Mouse (Mus musculus): ENCODE measurements around the gene Rbm28. TPM values are rescaled to one million over a fixed set of nuclear protein-coding genes. Genes with fewer than 3 reads are reported as not detected.
A peak's percentile ranks its signal among the peaks of the same experiment; 100 is the strongest.

Gene Rbm28
- polyA plus RNA-seq, 1 experiment from 2014 or later = 74.8 TPM

- Histone ChIP-seq H3K9me3 (ENCODE audit: control insufficient read depth, low read length) (no peaks in the 10 kb centered on the region), H3K4me1 (replicated peaks; ENCODE audit: control insufficient read depth, insufficient read depth, low read length) (no peaks in the 10 kb centered on the region), H3K4me2 (ENCODE audit: low read depth, low read length, severe bottlenecking) (no peak overlapping the region), H3K27me3 (ENCODE audit: control insufficient read depth, insufficient read depth, low read length) (no peaks in the 10 kb centered on the region), H3K4me3 (ENCODE audit: low read depth, low read length) (no peak overlapping the region), H3K9ac (ENCODE audit: low read length) (no peak overlapping the region), H3K36me3 (ENCODE audit: control insufficient read depth, insufficient read depth, low read length) (no peaks in the 10 kb centered on the region; the same call in 1 of the 2 replicates), H3K27ac (ENCODE audit: low read depth, low read length) (no peak overlapping the region)
- DNase-seq (ENCODE audit: low spot score) (peak; percentile 76), ATAC-seq (replicated peaks; ENCODE audit: low FRiP score) (no peak)
- 43% methylated on average over 5 of the region's 5 CpGs for WGBS
These were observed 21.2 kb downstream of the Rbm28 start for GRCm38 (mm10) chr6:29143608-29144007.

DNA sequence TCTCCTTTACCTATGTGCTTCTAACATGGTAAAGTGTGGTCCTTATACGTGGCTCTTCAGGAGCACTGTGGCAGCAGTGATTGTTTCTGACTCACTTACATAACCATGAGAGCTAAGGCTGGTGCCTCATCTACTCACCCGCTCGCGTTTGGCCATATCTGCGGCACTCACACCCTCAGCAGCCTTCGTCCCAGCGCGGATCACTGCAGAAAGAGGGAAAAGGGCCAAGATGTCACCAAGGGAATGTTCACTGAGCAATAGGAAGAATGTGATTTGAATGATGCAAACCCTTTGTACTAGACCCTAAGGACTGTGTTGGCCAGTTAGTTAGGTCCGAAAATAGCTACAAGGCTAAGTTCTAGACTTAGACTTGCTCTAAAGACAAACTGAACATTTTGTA lies 27.4 kb downstream of the Rbm28 start:
- Histone ChIP-seq H3K4me3 (ENCODE audit: low read depth, low read length) (no peak overlapping the region), H3K9ac (ENCODE audit: low read length) (no peak overlapping the region), H3K36me3 (ENCODE audit: control insufficient read depth, insufficient read depth, low read length) (peaks cover 2% of the 10 kb centered on the region; the same call in 1 of the 2 replicates), H3K27ac (ENCODE audit: low read depth, low read length) (no peak overlapping the region), H3K27me3 (ENCODE audit: control insufficient read depth, insufficient read depth, low read length) (no peaks in the 10 kb centered on the region), H3K9me3 (ENCODE audit: control insufficient read depth, low read length) (no peaks in the 10 kb centered on the region), H3K4me2 (ENCODE audit: low read depth, low read length, severe bottlenecking) (no peak overlapping the region), H3K4me1 (replicated peaks; ENCODE audit: control insufficient read depth, insufficient read depth, low read length) (no peaks in the 10 kb centered on the region)
- ATAC-seq (replicated peaks; ENCODE audit: low FRiP score) = no peak
- no peak for DNase-seq (ENCODE audit: low spot score)
- WGBS = 96% methylated on average over 9 of the region's 9 CpGs

- H3K4me3 ChIP-seq (ENCODE audit: low read depth, low read length) = no peak overlapping the region
These were observed 31.7 kb downstream of the Rbm28 start for GRCm38 (mm10) chr6:29133100-29133499.

DNA sequence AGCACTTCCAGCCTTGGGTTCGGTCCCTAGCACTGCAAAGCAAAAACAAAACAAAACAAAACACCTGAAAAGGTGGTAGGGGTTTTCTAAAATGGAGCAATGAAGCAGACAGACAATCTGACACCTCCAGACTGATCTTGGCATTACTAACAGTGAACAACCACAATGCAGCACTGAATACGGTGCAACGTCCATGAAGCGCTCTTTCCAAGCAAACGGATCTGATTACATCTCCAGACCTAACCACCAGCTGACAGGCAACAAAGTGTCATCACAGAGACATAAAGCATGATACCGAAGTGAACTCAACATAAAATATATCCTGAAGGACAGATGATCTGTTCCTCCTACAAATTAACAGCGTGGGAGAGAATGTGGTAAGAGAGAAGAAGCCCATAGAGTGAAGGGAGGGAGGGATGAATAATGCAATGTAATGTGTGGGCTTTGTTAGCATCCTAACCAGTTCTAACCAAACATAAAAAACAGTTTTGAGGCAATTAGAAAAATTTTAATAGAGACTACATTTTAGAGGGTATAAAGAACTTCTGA lies 37.9 kb downstream of the Rbm28 start:
- no peak for ATAC-seq (replicated peaks; ENCODE audit: low FRiP score)

More at GRCm38 (mm10) chr6:29133100-29133499, 31.7 kb downstream of the Rbm28 start:
- Histone ChIP-seq H3K27ac (ENCODE audit: low read depth, low read length) (no peak overlapping the region), H3K4me2 (ENCODE audit: low read depth, low read length, severe bottlenecking) (no peak overlapping the region), H3K9ac (ENCODE audit: low read length) (no peak overlapping the region), H3K27me3 (ENCODE audit: control insufficient read depth, insufficient read depth, low read length) (no peaks in the 10 kb centered on the region), H3K9me3 (ENCODE audit: control insufficient read depth, low read length) (no peaks in the 10 kb centered on the region), H3K36me3 (ENCODE audit: control insufficient read depth, insufficient read depth, low read length) (peaks cover 2% of the 10 kb centered on the region; the same call in 1 of the 2 replicates), H3K4me1 (replicated peaks; ENCODE audit: control insufficient read depth, insufficient read depth, low read length) (no peaks in the 10 kb centered on the region)
- DNase-seq (ENCODE audit: low spot score) (no peak), ATAC-seq (replicated peaks; ENCODE audit: low FRiP score) (no peak)
- WGBS = 91% methylated on average over 9 of the region's 9 CpGs

DNA sequence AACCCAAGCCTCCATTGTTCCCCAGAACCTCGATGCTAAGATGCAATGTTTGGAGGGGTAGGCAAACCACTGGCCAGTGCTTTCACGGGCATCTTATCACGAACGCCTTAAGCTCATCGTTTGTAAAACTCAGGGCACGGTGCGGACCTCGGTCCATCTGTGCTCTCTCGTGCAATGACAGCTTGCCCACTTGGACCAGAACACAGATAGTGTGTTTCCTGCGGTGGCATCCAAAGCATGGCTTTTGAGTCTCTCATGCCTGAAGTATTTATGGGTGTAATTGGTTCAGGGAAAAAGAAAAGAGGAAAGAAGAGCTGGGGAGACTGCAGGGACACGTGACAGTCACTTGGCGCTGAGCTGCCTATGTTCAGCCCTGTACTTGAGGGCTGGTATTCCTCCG lies 44.8 kb downstream of the Rbm28 start:
- no peak for ATAC-seq (replicated peaks; ENCODE audit: low FRiP score)
- Histone ChIP-seq H3K9me3 (ENCODE audit: control insufficient read depth, low read length) (no peaks in the 10 kb centered on the region), H3K4me2 (ENCODE audit: low read depth, low read length, severe bottlenecking) (no peak overlapping the region), H3K27me3 (ENCODE audit: control insufficient read depth, insufficient read depth, low read length) (no peaks in the 10 kb centered on the region), H3K9ac (ENCODE audit: low read length) (no peak overlapping the region), H3K4me3 (ENCODE audit: low read depth, low read length) (no peak overlapping the region), H3K36me3 (ENCODE audit: control insufficient read depth, insufficient read depth, low read length) (no peaks in the 10 kb centered on the region; the same call in 1 of the 2 replicates), H3K27ac (ENCODE audit: low read depth, low read length) (no peak overlapping the region), H3K4me1 (replicated peaks; ENCODE audit: control insufficient read depth, insufficient read depth, low read length) (no peaks in the 10 kb centered on the region)
- WGBS = 90% methylated on average over 13 of the region's 13 CpGs
- DNase-seq (ENCODE audit: low spot score) = no peak

More for the DNA sequence above, 37.9 kb downstream of the Rbm28 start:
- H3K36me3 ChIP-seq (ENCODE audit: control insufficient read depth, insufficient read depth, low read length) = no peaks in the 10 kb centered on the region; the same call in 1 of the 2 replicates
- no peak for DNase-seq (ENCODE audit: low spot score)
- H3K4me2 ChIP-seq (ENCODE audit: low read depth, low read length, severe bottlenecking) = no peak overlapping the region
- no peak overlapping the region for H3K4me3 ChIP-seq (ENCODE audit: low read depth, low read length)
- no peak overlapping the region for H3K9ac ChIP-seq (ENCODE audit: low read length)
- 95% methylated on average over 7 of the region's 7 CpGs for WGBS
- no peaks in the 10 kb centered on the region for H3K9me3 ChIP-seq (ENCODE audit: control insufficient read depth, low read length)
- H3K4me1 ChIP-seq (replicated peaks; ENCODE audit: control insufficient read depth, insufficient read depth, low read length) = no peaks in the 10 kb centered on the region
- no peak overlapping the region for H3K27ac ChIP-seq (ENCODE audit: low read depth, low read length)
- H3K27me3 ChIP-seq (ENCODE audit: control insufficient read depth, insufficient read depth, low read length) = no peaks in the 10 kb centered on the region

DNA sequence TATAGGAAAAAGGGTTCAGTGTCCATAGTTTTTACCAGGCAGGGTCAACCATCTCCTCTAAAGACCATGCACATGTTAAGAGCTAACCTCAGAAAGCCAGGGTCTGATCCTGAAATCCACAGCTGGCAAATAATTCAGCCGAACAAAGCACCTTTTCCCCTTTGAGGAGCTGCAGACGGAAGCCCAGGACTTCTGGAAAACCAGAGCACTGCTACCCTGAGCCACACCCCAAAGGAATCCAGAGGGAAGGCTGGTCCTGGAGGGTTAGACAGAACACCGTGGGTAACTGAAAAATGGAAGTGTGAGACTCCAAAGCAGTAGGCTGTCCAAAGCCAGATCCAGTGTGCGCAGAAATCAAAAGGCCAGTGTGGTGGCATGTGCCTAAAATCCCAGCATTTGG lies 45.8 kb downstream of the Rbm28 start:
- Histone ChIP-seq H3K27me3 (ENCODE audit: control insufficient read depth, insufficient read depth, low read length) (no peaks in the 10 kb centered on the region), H3K9me3 (ENCODE audit: control insufficient read depth, low read length) (no peaks in the 10 kb centered on the region), H3K27ac (ENCODE audit: low read depth, low read length) (no peak overlapping the region), H3K4me2 (ENCODE audit: low read depth, low read length, severe bottlenecking) (no peak overlapping the region), H3K36me3 (ENCODE audit: control insufficient read depth, insufficient read depth, low read length) (no peaks in the 10 kb centered on the region; the same call in 1 of the 2 replicates), H3K4me1 (replicated peaks; ENCODE audit: control insufficient read depth, insufficient read depth, low read length) (no peaks in the 10 kb centered on the region), H3K4me3 (ENCODE audit: low read depth, low read length) (no peak overlapping the region), H3K9ac (ENCODE audit: low read length) (no peak overlapping the region)
- whole genome bisulfite sequencing = 80% methylated on average over 4 of the region's 4 CpGs
- DNase-seq (ENCODE audit: low spot score) (no peak), ATAC-seq (replicated peaks; ENCODE audit: low FRiP score) (no peak)

- Histone ChIP-seq H3K9ac (ENCODE audit: low read length) (no peak overlapping the region), H3K27me3 (ENCODE audit: control insufficient read depth, insufficient read depth, low read length) (no peaks in the 10 kb centered on the region), H3K4me1 (replicated peaks; ENCODE audit: control insufficient read depth, insufficient read depth, low read length) (no peaks in the 10 kb centered on the region), H3K4me3 (ENCODE audit: low read depth, low read length) (no peak overlapping the region), H3K27ac (ENCODE audit: low read depth, low read length) (no peak overlapping the region), H3K36me3 (ENCODE audit: control insufficient read depth, insufficient read depth, low read length) (no peaks in the 10 kb centered on the region), H3K4me2 (ENCODE audit: low read depth, low read length, severe bottlenecking) (no peak overlapping the region), H3K9me3 (ENCODE audit: control insufficient read depth, low read length) (no peaks in the 10 kb centered on the region)
- no peak for DNase-seq (ENCODE audit: low spot score)
- no peak for ATAC-seq (replicated peaks; ENCODE audit: low FRiP score)
These were observed 46.6 kb downstream of the Rbm28 start for GRCm38 (mm10) chr6:29118231-29118630.

GRCm38 (mm10) chr6:29117417-29118104 lies 47.2 kb downstream of the Rbm28 start:
- Histone ChIP-seq H3K4me2 (ENCODE audit: low read depth, low read length, severe bottlenecking) (no peak overlapping the region), H3K9me3 (ENCODE audit: control insufficient read depth, low read length) (no peaks in the 10 kb centered on the region), H3K4me3 (ENCODE audit: low read depth, low read length) (no peak overlapping the region), H3K9ac (ENCODE audit: low read length) (no peak overlapping the region), H3K27me3 (ENCODE audit: control insufficient read depth, insufficient read depth, low read length) (no peaks in the 10 kb centered on the region), H3K27ac (ENCODE audit: low read depth, low read length) (no peak overlapping the region), H3K36me3 (ENCODE audit: control insufficient read depth, insufficient read depth, low read length) (no peaks in the 10 kb centered on the region), H3K4me1 (replicated peaks; ENCODE audit: control insufficient read depth, insufficient read depth, low read length) (no peaks in the 10 kb centered on the region)
- WGBS = 81% methylated on average over 7 of the region's 7 CpGs
- ATAC-seq (replicated peaks; ENCODE audit: low FRiP score) (no peak), DNase-seq (ENCODE audit: low spot score) (no peak)

DNA sequence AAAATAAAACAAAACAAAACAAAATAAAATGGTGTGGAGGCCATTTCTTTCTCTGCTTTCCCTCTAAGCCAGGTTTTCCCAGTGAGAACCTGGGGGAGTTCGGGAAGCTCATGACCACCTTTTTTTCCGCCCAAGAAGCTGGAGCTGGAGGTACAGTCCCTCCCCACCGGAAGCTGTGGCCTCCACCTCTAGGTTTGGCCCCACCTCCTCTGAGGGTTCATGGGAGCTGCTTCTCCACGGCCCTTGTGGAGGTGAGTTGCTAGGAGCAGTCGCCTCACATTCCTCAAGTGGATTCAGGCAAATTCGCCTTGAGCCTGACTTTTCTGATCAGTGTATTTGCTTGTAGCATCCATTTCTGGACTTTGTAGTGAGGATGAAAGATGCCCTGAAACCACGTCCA lies 49.0 kb downstream of the Rbm28 start:
- Histone ChIP-seq H3K4me1 (replicated peaks; ENCODE audit: control insufficient read depth, insufficient read depth, low read length) (no peaks in the 10 kb centered on the region), H3K9ac (ENCODE audit: low read length) (no peak overlapping the region), H3K4me2 (ENCODE audit: low read depth, low read length, severe bottlenecking) (no peak overlapping the region), H3K27ac (ENCODE audit: low read depth, low read length) (no peak overlapping the region), H3K9me3 (ENCODE audit: control insufficient read depth, low read length) (no peaks in the 10 kb centered on the region; the same call in 1 of the 2 replicates), H3K27me3 (ENCODE audit: control insufficient read depth, insufficient read depth, low read length) (no peaks in the 10 kb centered on the region), H3K36me3 (ENCODE audit: control insufficient read depth, insufficient read depth, low read length) (no peaks in the 10 kb centered on the region), H3K4me3 (ENCODE audit: low read depth, low read length) (no peak overlapping the region)
- ATAC-seq (replicated peaks; ENCODE audit: low FRiP score) (no peak), DNase-seq (ENCODE audit: low spot score) (no peak)
- WGBS = 71% methylated on average over 7 of the region's 7 CpGs
